Mouse (Mus musculus) adrenal gland (tissue): ENCODE results near the gene Cldn10.
"Not testable (repeated sequence)": the region's sequence is repeated elsewhere in the genome, so short reads cannot be mapped to it uniquely, and the experiment has no call there.

Source experiments
- intact Hi-C: fragments of 180-260 bp; cut with DNase I; formaldehyde crosslinking; loops from one replicate; pipeline ENCODE4 v1.15.1; 2025
- long read RNA-seq, 2 experiments: library from polyadenylated mRNA; unstranded; transcript quantifications; one replicate each; pipeline ENCODE4 v2.0.0; 2020; ENCODE audit warnings: borderline replicate concordance in 1 of 2; ENCODE audit not compliant: insufficient replicate concordance in 1 of 2

The Cldn10 gene
- long read RNA-seq, experiment 1, result 0 reads
- long read RNA-seq, experiment 2, transcript Cldn10-203 (5 exons, 2,128 nt), result major isoform, 5 of 5 reads
- long read RNA-seq, experiment 2, partial matches to known transcripts, result 0 of 5 reads
- long read RNA-seq, experiment 2, other reads (novel, unspliced or antisense), result 0 of 5 reads

DNA sequence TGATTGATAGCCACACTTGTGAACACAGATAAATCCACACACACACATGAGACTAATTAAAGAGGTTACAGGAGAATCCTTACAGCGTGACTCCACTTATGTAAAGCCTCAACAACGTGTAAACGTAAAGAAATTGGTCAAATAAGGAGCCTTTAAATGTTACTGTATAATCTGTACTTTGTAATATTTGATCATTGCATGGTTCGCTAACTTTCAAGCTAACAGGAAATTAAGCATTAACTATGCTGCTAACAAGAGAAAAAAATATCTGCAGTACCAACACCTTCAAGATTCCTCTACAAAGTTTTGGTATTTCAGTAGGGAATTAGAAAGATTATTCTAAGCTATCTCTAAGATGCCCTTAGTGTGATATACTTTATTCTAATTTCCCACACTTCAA, at the start of gene Cldn10:
TSS of gene Cldn10 (plus strand) at position 288 of the 400 bp plus-strand sequence.
- intact Hi-C loops, result loop anchor here (2.0 kb wide), 1 partner anchor 51 kb away; no protein-coding TSS in a partner anchor

GRCm38 (mm10) chr14:118741780-118742179, 45.9 kb upstream of the Cldn10 start:
- intact Hi-C loops, result no loop called here

GRCm38 (mm10) chr14:118742862-118743261, 44.8 kb upstream of the Cldn10 start:
- intact Hi-C loops, result no loop called here

GRCm38 (mm10) chr14:118749068-118749467, 38.6 kb upstream of the Cldn10 start:
- intact Hi-C loops, result no loop called here

- intact Hi-C loops, result no loop called here
Measured at GRCm38 (mm10) chr14:118749715-118750114, 38.0 kb upstream of the Cldn10 start.

- intact Hi-C loops, result no loop called here
Measured at GRCm38 (mm10) chr14:118750505-118751192, 37.1 kb upstream of the Cldn10 start.

GRCm38 (mm10) chr14:118751193-118751753, 36.4 kb upstream of the Cldn10 start:
- intact Hi-C loops, result no loop called here

GRCm38 (mm10) chr14:118756015-118756414, 31.7 kb upstream of the Cldn10 start:
- intact Hi-C loops, result no loop called here

DNA sequence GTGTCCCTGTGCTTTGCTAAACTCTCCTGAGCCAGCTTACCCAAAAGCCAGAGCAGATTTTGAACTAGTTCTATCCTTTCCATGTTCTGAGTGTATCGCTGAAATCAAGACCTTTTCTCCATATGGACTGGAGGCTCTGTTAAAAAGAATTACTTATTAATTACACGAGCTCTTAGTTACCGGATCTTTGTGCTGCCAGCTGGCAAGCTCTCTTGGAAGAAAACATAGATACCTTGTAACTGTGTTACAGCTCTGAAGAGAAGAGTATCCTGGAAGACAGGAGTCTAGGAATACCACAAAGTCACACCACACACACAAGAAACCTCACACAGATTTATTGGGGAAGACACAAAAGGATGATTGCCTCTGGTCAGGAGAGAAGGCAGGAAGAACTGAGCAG, 31.1 kb upstream of the Cldn10 start:
- intact Hi-C loops, result no loop called here

DNA sequence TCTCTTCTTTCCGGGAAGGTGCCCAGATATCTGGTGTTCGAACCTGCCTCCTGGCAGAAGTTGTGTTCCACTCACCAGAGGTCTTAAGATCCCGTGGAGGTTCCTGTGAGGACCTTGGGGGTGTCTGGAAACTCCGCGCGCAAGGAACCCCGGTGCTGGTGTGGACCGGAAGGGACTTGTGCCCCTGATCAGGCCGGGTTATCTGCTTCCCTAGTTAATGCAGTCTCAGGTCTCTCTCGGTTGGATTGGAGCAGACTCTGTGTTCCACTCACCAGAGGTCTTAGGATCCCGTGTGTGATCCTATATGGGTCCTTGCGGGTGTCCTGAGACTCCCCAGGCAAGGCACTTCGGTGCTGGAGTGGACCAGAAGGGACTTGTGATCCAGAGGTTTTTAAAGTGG, 24.3 kb upstream of the Cldn10 start:
- intact Hi-C loops, result not testable (repeated sequence)

- intact Hi-C loops, result no loop called here
Measured at GRCm38 (mm10) chr14:118763917-118764495, 23.7 kb upstream of the Cldn10 start.

- intact Hi-C loops, result no loop called here
Measured at GRCm38 (mm10) chr14:118765306-118765705, 22.4 kb upstream of the Cldn10 start.

DNA sequence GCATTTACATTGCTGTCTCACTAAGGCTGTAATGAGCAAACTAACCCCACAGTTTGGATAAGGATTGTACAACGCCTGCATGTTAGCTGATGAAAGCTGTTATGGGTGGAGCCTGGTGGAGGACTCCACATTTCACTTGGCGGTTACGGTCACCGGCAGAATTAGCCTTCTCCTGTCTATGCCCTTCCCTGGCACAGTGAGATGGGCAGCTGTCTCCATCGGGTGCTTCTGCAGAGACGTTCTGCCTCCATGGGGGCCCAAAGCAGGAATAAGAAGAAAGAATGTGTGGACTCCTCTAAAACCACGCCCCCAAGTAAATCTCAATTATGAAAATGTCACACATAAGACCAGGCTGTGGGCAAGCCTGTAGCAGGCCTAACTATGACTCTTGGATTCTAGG, 21.8 kb upstream of the Cldn10 start:
- intact Hi-C loops, result loop anchor here (2.0 kb wide), 1 partner anchor 63 kb away; no protein-coding TSS in a partner anchor

DNA sequence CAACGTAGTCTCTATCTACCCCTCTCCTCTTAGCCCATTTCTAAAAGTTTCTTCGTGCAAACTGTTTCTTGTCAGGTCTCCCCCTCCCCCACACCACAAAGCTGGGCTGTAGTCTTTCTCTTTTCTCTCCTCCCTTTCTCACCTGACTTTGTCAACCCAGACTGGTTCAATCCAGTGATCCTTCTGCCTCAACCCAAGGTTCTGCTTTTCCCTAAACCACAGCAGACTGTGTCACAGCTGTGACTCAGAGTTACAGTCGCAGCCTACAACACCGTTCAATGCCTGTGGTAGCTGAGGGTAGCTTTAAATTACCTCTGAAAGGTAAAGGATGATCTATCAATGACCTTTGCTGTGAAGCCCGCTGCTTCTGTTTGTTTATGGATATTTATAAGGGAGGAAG, 21.3 kb upstream of the Cldn10 start:
- intact Hi-C loops, result loop anchor here (2.0 kb wide), 1 partner anchor 64 kb away; no protein-coding TSS in a partner anchor

DNA sequence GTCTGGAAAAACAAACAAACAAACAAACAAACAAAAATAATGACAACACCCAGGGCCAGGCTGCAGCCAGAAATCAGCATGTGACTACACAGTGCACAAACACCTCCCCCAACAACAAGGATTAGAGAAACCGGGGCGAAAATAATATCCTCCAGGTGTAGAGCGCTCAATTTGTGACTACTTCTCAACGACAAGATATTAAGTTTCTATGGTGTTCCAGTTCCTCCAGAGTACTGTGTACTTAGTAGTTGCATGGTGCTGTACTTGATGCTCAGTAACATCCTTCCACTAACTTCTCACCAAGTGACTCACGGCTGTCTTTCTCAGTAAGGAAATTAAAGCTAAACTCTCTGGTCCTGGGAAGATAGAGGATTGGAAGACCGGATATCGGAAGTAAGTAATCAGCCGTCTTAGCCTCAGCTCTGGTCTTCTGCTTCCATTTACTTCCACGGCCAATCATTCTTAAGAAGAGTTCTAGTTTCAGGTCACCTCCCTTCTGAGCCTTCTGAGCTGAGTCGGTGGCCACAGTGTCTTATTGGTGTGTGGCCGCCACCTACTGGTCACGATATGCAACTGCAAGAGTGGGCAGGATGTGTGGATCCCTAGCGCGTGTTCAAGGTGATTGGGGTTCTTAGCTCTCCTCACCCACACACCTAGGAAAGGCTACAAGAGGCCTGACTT, 19.9 kb upstream of the Cldn10 start:
- intact Hi-C loops, result loop anchor here (1.0 to 2.0 kb wide), 2 partner anchors 65 to 152 kb away; no protein-coding TSS in a partner anchor

GRCm38 (mm10) chr14:118768354-118768713, 19.4 kb upstream of the Cldn10 start:
- intact Hi-C loops, result loop anchor here (1.0 kb wide), 1 partner anchor 152 kb away; no protein-coding TSS in a partner anchor

- intact Hi-C loops, result loop anchor here (2.0 kb wide), 1 partner anchor 41 kb away; no protein-coding TSS in a partner anchor
Measured at GRCm38 (mm10) chr14:118773668-118774067, 14.0 kb upstream of the Cldn10 start.

GRCm38 (mm10) chr14:118774507-118775428, 12.9 kb upstream of the Cldn10 start:
- intact Hi-C loops, result loop anchor here (2.0 kb wide), 1 partner anchor 40 kb away; no protein-coding TSS in a partner anchor

GRCm38 (mm10) chr14:118775554-118775953, 12.2 kb upstream of the Cldn10 start:
- intact Hi-C loops, result loop anchor here (2.0 kb wide), 1 partner anchor 39 kb away; no protein-coding TSS in a partner anchor

GRCm38 (mm10) chr14:118776372-118776771, 11.3 kb upstream of the Cldn10 start:
- intact Hi-C loops, result no loop called here
